In the genomic region with DNA sequence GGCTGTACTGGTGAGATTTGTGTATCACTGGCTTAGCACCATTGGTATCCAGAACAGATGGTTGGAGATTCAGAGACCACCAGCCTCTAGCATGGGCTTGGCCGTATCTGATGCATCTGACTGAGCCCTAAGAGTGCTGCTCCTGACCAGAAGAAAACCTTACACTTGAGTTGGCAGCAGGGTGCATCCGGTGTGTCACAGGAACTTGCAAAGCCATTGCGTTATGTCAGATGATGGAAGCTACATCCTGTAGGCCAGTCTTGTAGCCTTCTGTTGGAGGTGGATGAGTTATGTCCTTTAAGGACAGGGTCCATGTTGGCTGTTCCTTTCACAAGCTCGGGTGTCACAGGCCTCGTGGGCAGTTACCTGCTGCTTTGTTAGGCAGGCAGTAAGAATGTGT, we compare ENCODE assay signal across 10 mouse cellular contexts.
"Had no signal": no experiment of that assay in that cellular context is flagged by ENCODE, and none has a peak within 500 bp of the region (broad histone marks: within the 10 kb centered on the region; RNA-seq: fewer than 3 reads in every experiment).

No protein-coding gene starts in this region.

- H3K9me3 ChIP-seq: limb, embryonic 10.5 days; liver, embryonic 12.5 days; lung, embryonic 15.5 days; midbrain, embryonic 10.5 days; neural tube, embryonic 15.5 days had no signal

- H3K36me3 ChIP-seq: midbrain, embryonic 10.5 days had no signal

- H3K9ac ChIP-seq: liver, embryonic 12.5 days; lung, embryonic 15.5 days; neural tube, embryonic 15.5 days had no signal

- H3K27me3 ChIP-seq: liver, embryonic 12.5 days; lung, embryonic 15.5 days; neural tube, embryonic 15.5 days had no signal

- H3K4me2 ChIP-seq: liver, embryonic 12.5 days; lung, embryonic 15.5 days; neural tube, embryonic 15.5 days had no signal

- H3K4me3 ChIP-seq: limb, embryonic 10.5 days; liver, embryonic 12.5 days; lung, embryonic 15.5 days; midbrain, embryonic 10.5 days; myocyte; neural tube, embryonic 15.5 days had no signal

- ATAC-seq: hindbrain, postnatal 0 days; liver, embryonic 12.5 days had no signal

- H3K27ac ChIP-seq: hindbrain, postnatal 0 days; limb, embryonic 10.5 days; liver, embryonic 12.5 days; lung, embryonic 15.5 days; midbrain, embryonic 10.5 days; neural tube, embryonic 15.5 days had no signal

- DNase-seq: lung, postnatal 14 days; midbrain, embryonic 14.5 days; thymus, postnatal 36 days had no signal
